Mouse (Mus musculus): Measurements from ENCODE around the gene Olfr1381. TPM values are rescaled to one million over a fixed set of nuclear protein-coding genes. Genes with fewer than 3 reads are reported as not detected.
"Not testable (repeated sequence)": the region's sequence is repeated elsewhere in the genome, so short reads cannot be mapped to it uniquely, and the experiment has no call there.

Olfr1381 gene
- polyA plus RNA-seq, 1 experiment = not detected

GRCm38 (mm10) chr11:49590213-49590612, 47.0 kb downstream of the Olfr1381 start:
- DNase-seq = no peak
- 92% methylated on average over 19 of the region's 19 CpGs for WGBS
- H3K27me3 ChIP-seq (ENCODE audit: control insufficient read depth, insufficient read depth, low read length) = no peaks in the 10 kb centered on the region
- no peak overlapping the region for H3K4me3 ChIP-seq (replicated peaks; ENCODE audit: insufficient read depth, low read depth, low read length)
- no peak for TF ChIP-seq POLR2A (IDR thresholded peaks at IDR 0.05; ENCODE audit: borderline replicate concordance, insufficient read depth, low read length)
- no peak overlapping the region for H3K27ac ChIP-seq (ENCODE audit: insufficient read depth, low read length)
- no peaks in the 10 kb centered on the region for H3K4me1 ChIP-seq (ENCODE audit: control insufficient read depth, insufficient read depth, low read length)

DNA sequence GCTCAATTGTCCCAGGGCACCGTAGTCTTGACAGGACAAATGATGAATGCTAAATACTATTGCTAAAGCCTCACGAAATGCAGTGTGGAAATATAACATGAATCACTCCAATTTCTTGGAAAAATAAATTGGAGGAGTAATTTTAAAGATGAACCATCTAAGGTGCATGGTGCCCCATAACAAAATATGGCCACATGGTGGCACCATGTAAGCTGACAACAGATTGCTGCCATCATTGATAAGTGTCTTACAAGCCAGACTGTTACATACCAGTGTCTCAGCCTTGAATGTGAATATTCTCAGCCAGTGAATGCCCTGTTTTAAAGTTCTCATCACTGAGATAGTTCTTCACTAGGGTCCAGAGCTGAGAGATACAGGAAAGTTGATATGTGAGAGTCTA, 53.9 kb downstream of the Olfr1381 start:
- H3K4me1 ChIP-seq (ENCODE audit: control insufficient read depth, insufficient read depth, low read length); DNase-seq; H3K4me3 ChIP-seq (replicated peaks; ENCODE audit: insufficient read depth, low read depth, low read length); H3K27ac ChIP-seq (ENCODE audit: insufficient read depth, low read length); H3K27me3 ChIP-seq (ENCODE audit: control insufficient read depth, insufficient read depth, low read length): not testable (repeated sequence)
- WGBS = 70% methylated on average over 2 of the region's 2 CpGs

Other genes with a start within 250 kb of the Olfr1381 start
- not detected in 2 replicates for gene Olfr10, start 238.7 kb upstream of the Olfr1381 start, polyA plus RNA-seq (2012; rRNA removed)
- not detected in 2 replicates for gene Olfr1391, start 220.7 kb upstream of the Olfr1381 start, polyA plus RNA-seq (2012; rRNA removed)
- not detected in 2 replicates for gene Olfr1390, start 208.3 kb upstream of the Olfr1381 start, polyA plus RNA-seq (2012; rRNA removed)
- gene Olfr1389, start 120.4 kb upstream of the Olfr1381 start, polyA plus RNA-seq (2012; rRNA removed) = not detected in 2 replicates
- 0.11 and 0.25 TPM in 2 replicates for gene Olfr1388, start 106.8 kb upstream of the Olfr1381 start, polyA plus RNA-seq (2012; rRNA removed)
- gene Olfr1387, start 88.1 kb upstream of the Olfr1381 start, polyA plus RNA-seq (2012; rRNA removed) = not detected in 2 replicates
- gene Olfr1386, start 78.4 kb upstream of the Olfr1381 start, polyA plus RNA-seq (2012; rRNA removed) = not detected in 2 replicates
- 0.03 TPM in 1 of 2 replicates, not detected in the other for gene Olfr1385, start 54.4 kb upstream of the Olfr1381 start, polyA plus RNA-seq (2012; rRNA removed)
- not detected in 2 replicates for gene Olfr1384, start 36.7 kb upstream of the Olfr1381 start, polyA plus RNA-seq (2012; rRNA removed)
- gene Olfr1383, start 23.8 kb upstream of the Olfr1381 start, polyA plus RNA-seq (2012; rRNA removed) = not detected in 2 replicates
- not detected in 2 replicates for gene Olfr1382, start 15.2 kb upstream of the Olfr1381 start, polyA plus RNA-seq (2012; rRNA removed)
- gene Olfr1380, start 13.4 kb downstream of the Olfr1381 start, polyA plus RNA-seq (2012; rRNA removed) = not detected in 2 replicates
- 2.2 and 2.3 TPM in 2 replicates for gene Flt4, start 65.8 kb downstream of the Olfr1381 start, polyA plus RNA-seq (2012; rRNA removed)
- 0.40 TPM in 1 of 2 replicates, not detected in the other for gene Scgb3a1, start 120.2 kb downstream of the Olfr1381 start, polyA plus RNA-seq (2012; rRNA removed)
- gene Cnot6, start 169.3 kb downstream of the Olfr1381 start, polyA plus RNA-seq (2012; rRNA removed) = 26.3 and 29.1 TPM in 2 replicates

Measured in cerebellum, adult 2 months (tissue).